Mouse (Mus musculus): ENCODE measurements around the gene Smtn.

DNA sequence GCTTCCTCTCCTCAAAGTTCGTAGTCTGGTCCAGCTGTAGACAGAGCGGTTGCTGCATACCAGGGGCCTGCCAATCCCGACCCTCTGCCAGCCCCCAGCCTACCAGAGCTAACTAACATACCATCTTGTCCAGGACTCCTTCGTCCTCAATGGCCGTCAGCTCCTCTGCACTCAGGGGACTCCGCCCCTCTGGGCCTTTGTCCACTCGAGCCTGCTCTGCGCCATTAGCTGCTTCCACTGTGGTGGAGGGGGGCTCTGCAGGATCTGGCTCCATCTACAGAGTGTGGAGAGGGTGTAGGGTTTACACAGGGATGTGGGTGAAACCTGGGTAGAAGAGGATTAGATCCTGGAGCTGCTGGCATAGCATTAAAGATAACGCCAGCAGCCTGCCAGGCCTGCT is 14.2 kb downstream of the Smtn start:
- no peak for TF ChIP-seq CTCF (IDR thresholded peaks at IDR 0.05; ENCODE audit: low read depth, low read length)
- no peak for TF ChIP-seq GATA1 (IDR thresholded peaks at IDR 0.05; ENCODE audit: borderline replicate concordance, low read length)
